Mouse (Mus musculus): ENCODE data around the gene Itpr2.

Gene Itpr2

GRCm38 (mm10) chr6:146080546-146081512 is 421.2 kb downstream of the Itpr2 start:
- no peak for DNase-seq

GRCm38 (mm10) chr6:146079734-146080443 is 422.1 kb downstream of the Itpr2 start:
- DNase-seq, result no peak

GRCm38 (mm10) chr6:146079261-146079660 is 422.8 kb downstream of the Itpr2 start:
- peak; percentile 81 for DNase-seq

- DNase-seq, result no peak
Measured at GRCm38 (mm10) chr6:146078136-146078535, 423.9 kb downstream of the Itpr2 start.

GRCm38 (mm10) chr6:146077124-146077889 is 424.7 kb downstream of the Itpr2 start:
- no peak for DNase-seq

- DNase-seq, result no peak
Measured at GRCm38 (mm10) chr6:146072842-146073241, 429.2 kb downstream of the Itpr2 start.

- DNase-seq, result no peak
Measured at GRCm38 (mm10) chr6:146071883-146072282, 430.1 kb downstream of the Itpr2 start.

Measured in retina, postnatal 1 day (tissue).